In genomic region chr3:51809822-51810221, GRCm38 (mm10) we compare ENCODE assay signal across 17 mouse cellular contexts.
DNase-seq lines count a peak whose midpoint lies in the region; ATAC-seq and TF ChIP-seq lines count a peak whose summit lies in the region.
"Had no signal": no experiment of that assay in that cellular context is flagged by ENCODE, and none has a peak within 500 bp of the region (broad histone marks: within the 10 kb centered on the region; RNA-seq: fewer than 3 reads in every experiment).

No protein-coding gene starts in this region.

- peaks cover 60% of the 10 kb centered on the region for H3K4me1 ChIP-seq in hindbrain, embryonic 10.5 days (replicated peaks)
- H3K4me1 ChIP-seq in hindbrain, embryonic 11.5 days (replicated peaks; ENCODE audit: control insufficient read depth, insufficient read depth, low read length), result peaks cover 5% of the 10 kb centered on the region
- H3K4me1 ChIP-seq in forebrain, embryonic 15.5 days, result peaks cover 44% of the 10 kb centered on the region
- peaks cover 53% of the 10 kb centered on the region for H3K4me1 ChIP-seq in midbrain, embryonic 13.5 days (replicated peaks)

- no peak overlapping the region for H3K4me2 ChIP-seq in hindbrain, embryonic 11.5 days (replicated peaks; ENCODE audit: low read depth, low read length)
- H3K4me2 ChIP-seq in forebrain, embryonic 15.5 days (replicated peaks), result no peak overlapping the region
- no peak overlapping the region for H3K4me2 ChIP-seq in midbrain, embryonic 13.5 days (replicated peaks)
- H3K4me2 ChIP-seq: embryonic facial prominence, embryonic 13.5 days; heart, embryonic 11.5 days had no signal

- no peak overlapping the region for H3K4me3 ChIP-seq in hindbrain, embryonic 10.5 days
- H3K4me3 ChIP-seq in hindbrain, embryonic 11.5 days (ENCODE audit: low read depth, low read length), result no peak overlapping the region
- H3K4me3 ChIP-seq in forebrain, embryonic 15.5 days, result no peak overlapping the region
- no peak overlapping the region for H3K4me3 ChIP-seq in midbrain, embryonic 13.5 days (replicated peaks)
- H3K4me3 ChIP-seq: embryonic facial prominence, embryonic 13.5 days had no signal

- no peak overlapping the region for H3K9ac ChIP-seq in hindbrain, embryonic 11.5 days (ENCODE audit: low read depth, low read length)
- H3K9ac ChIP-seq in forebrain, embryonic 15.5 days (replicated peaks), result no peak overlapping the region
- H3K9ac ChIP-seq in midbrain, embryonic 13.5 days (replicated peaks), result no peak overlapping the region
- H3K9ac ChIP-seq: embryonic facial prominence, embryonic 13.5 days; liver, embryonic 14.5 days had no signal

- no peak for TF ChIP-seq CTCF in brain, embryonic 14.5 days (IDR thresholded peaks at IDR 0.05; ENCODE audit: borderline replicate concordance, extremely low read depth, insufficient read depth, insufficient read length)

- WGBS in hindbrain, embryonic 10.5 days, result 52% methylated on average over 7 of the region's 7 CpGs
- 53% methylated on average over 7 of the region's 7 CpGs for WGBS in hindbrain, embryonic 11.5 days
- 10% methylated on average over 7 of the region's 7 CpGs for WGBS in forebrain, embryonic 15.5 days
- 38% methylated on average over 7 of the region's 7 CpGs for WGBS in midbrain, embryonic 13.5 days

- H3K36me3 ChIP-seq in hindbrain, embryonic 10.5 days, result no peaks in the 10 kb centered on the region
- no peaks in the 10 kb centered on the region for H3K36me3 ChIP-seq in hindbrain, embryonic 11.5 days (ENCODE audit: control insufficient read depth, insufficient read depth, low read length)
- no peaks in the 10 kb centered on the region for H3K36me3 ChIP-seq in forebrain, embryonic 15.5 days
- H3K36me3 ChIP-seq in midbrain, embryonic 13.5 days, result no peaks in the 10 kb centered on the region
- H3K36me3 ChIP-seq: embryonic facial prominence, embryonic 13.5 days had no signal

- peak overlapping the region; percentile 75 for H3K27ac ChIP-seq in hindbrain, embryonic 10.5 days
- no peak overlapping the region for H3K27ac ChIP-seq in hindbrain, embryonic 11.5 days (ENCODE audit: low read depth, low read length)
- peak overlapping the region; percentile 36 for H3K27ac ChIP-seq in forebrain, embryonic 15.5 days (replicated peaks)
- H3K27ac ChIP-seq in midbrain, embryonic 13.5 days, result peak overlapping the region; percentile 55
- H3K27ac ChIP-seq: embryonic facial prominence, embryonic 13.5 days; liver, embryonic 14.5 days had no signal

- no peak for DNase-seq in hindbrain, embryonic 10.5 days (ENCODE audit: low spot score)
- no peak for DNase-seq in hindbrain, embryonic 11.5 days (ENCODE audit: low spot score)
- peak; percentile 77 for DNase-seq in brain, embryonic 14.5 days (ENCODE audit: low read depth)
- no peak for DNase-seq in left cerebral cortex, postnatal 36 days (ENCODE audit: low spot score in 2 of 2)
- DNase-seq in spleen, postnatal 36 days (ENCODE audit: low spot score in 2 of 2), result no peak
- DNase-seq in layer of hippocampus, postnatal 25 days (ENCODE audit: extremely low spot score in 1 of 2, low spot score in 1 of 2), result no peak
- DNase-seq: cerebellum, postnatal 36 days; gastrocnemius, postnatal 36 days; kidney, postnatal 10 days; lung, postnatal 14 days; thymus, postnatal 4 days had no signal

- 0 out of 2 replicates have a peak, but pooled peaks cover 2% of the 10 kb centered on the region for H3K9me3 ChIP-seq in hindbrain, embryonic 10.5 days
- H3K9me3 ChIP-seq in hindbrain, embryonic 11.5 days (ENCODE audit: control insufficient read depth, low read length), result no peaks in the 10 kb centered on the region
- no peaks in the 10 kb centered on the region for H3K9me3 ChIP-seq in forebrain, embryonic 15.5 days
- H3K9me3 ChIP-seq in midbrain, embryonic 13.5 days, result no peaks in the 10 kb centered on the region
- H3K9me3 ChIP-seq: embryonic facial prominence, embryonic 13.5 days had no signal

- no peak for ATAC-seq in hindbrain, embryonic 11.5 days (ENCODE audit: low FRiP score)
- peak; percentile 37; the same call in 1 of the 2 replicates for ATAC-seq in forebrain, embryonic 15.5 days (replicated peaks)
- ATAC-seq in midbrain, embryonic 13.5 days, result no peak
- ATAC-seq: Patski had no signal

- TF ChIP-seq POLR2A in brain, embryonic 14.5 days (IDR thresholded peaks at IDR 0.05; ENCODE audit: borderline replicate concordance, extremely low read depth, insufficient read depth, insufficient read length, poor library complexity, severe bottlenecking), result no peak

- intact Hi-C loops in left cerebral cortex, postnatal 36 days (cut with DNase I), result no loop called here

- peaks cover 39% of the 10 kb centered on the region for H3K27me3 ChIP-seq in hindbrain, embryonic 10.5 days (ENCODE audit: insufficient read depth, poor library complexity, severe bottlenecking)
- H3K27me3 ChIP-seq in hindbrain, embryonic 11.5 days (ENCODE audit: control insufficient read depth, insufficient read depth, low read length), result peaks cover 3% of the 10 kb centered on the region; the same call in 1 of the 2 replicates
- no peaks in the 10 kb centered on the region for H3K27me3 ChIP-seq in forebrain, embryonic 15.5 days
- no peaks in the 10 kb centered on the region for H3K27me3 ChIP-seq in midbrain, embryonic 13.5 days
- H3K27me3 ChIP-seq: embryonic facial prominence, embryonic 13.5 days; Patski had no signal
